Mouse (Mus musculus) intestine, embryonic 15.5 days (tissue): ENCODE measurements around the gene Lmna. TPM values are rescaled to one million over a fixed set of nuclear protein-coding genes. Genes with fewer than 3 reads are reported as not detected.

ENCODE experiments used
- ATAC-seq: fragments of 200-750 bp; cut with Nextera tagmentation; 2 replicates; pipeline ENCODE4 v1.8.0; 2017; ENCODE audit warnings: moderate TSS enrichment, moderate library complexity
- H3K27ac ChIP-seq: fragments of 300-500 bp; sonication (generic); 2 replicates; pipeline ENCODE4 v1.5.1; 2015; ENCODE audit warnings: mild to moderate bottlenecking, inconsistent platforms
- H3K27me3 ChIP-seq: fragments of 300-500 bp; sonication (generic); replicated peaks from 2 replicates; pipeline ENCODE4 v1.6.1; 2015; ENCODE audit warnings: inconsistent platforms
- H3K36me3 ChIP-seq: fragments of 300-500 bp; sonication (generic); 2 replicates; pipeline ENCODE4 v1.6.1; 2015; ENCODE audit warnings: inconsistent platforms
- H3K4me1 ChIP-seq: fragments of 300-500 bp; sonication (generic); replicated peaks from 2 replicates; pipeline ENCODE4 v1.6.1; 2015; ENCODE audit warnings: inconsistent platforms
- H3K4me2 ChIP-seq: fragments of 300-500 bp; sonication (generic); replicated peaks from 2 replicates; pipeline ENCODE4 v1.6.1; 2015; ENCODE audit warnings: mild to moderate bottlenecking, inconsistent platforms
- H3K4me3 ChIP-seq: fragments of 300-500 bp; sonication (generic); replicated peaks from 2 replicates; pipeline ENCODE4 v1.5.1; 2015; ENCODE audit warnings: inconsistent platforms
- H3K9ac ChIP-seq: fragments of 300-500 bp; sonication (generic); 2 replicates; pipeline ENCODE4 v1.6.1; 2015; ENCODE audit warnings: inconsistent platforms
- H3K9me3 ChIP-seq: fragments of 300-500 bp; sonication (generic); 2 replicates; pipeline ENCODE4 v1.6.1; 2016; ENCODE audit warnings: inconsistent platforms
- WGBS: fragments of 180-500 bp; shearing (Covaris S2); methylation state at CpG from one replicate; pipeline ENCODE4 v1.1.7; 2015; 5-methylcytosine and 5-hydroxymethylcytosine counted together
- polyA plus RNA-seq: library from polyadenylated mRNA; unstranded; fragments of >200 nt; fragmentation: Nextera tagmentation; extraction: Ambion mirVana; gene quantifications from 2 replicates; pipeline ENCODE4 v1.2.1, GENCODE M21; 2015

Gene Lmna
- polyA plus RNA-seq, 1 experiment from 2014 or later, result 120 TPM

DNA sequence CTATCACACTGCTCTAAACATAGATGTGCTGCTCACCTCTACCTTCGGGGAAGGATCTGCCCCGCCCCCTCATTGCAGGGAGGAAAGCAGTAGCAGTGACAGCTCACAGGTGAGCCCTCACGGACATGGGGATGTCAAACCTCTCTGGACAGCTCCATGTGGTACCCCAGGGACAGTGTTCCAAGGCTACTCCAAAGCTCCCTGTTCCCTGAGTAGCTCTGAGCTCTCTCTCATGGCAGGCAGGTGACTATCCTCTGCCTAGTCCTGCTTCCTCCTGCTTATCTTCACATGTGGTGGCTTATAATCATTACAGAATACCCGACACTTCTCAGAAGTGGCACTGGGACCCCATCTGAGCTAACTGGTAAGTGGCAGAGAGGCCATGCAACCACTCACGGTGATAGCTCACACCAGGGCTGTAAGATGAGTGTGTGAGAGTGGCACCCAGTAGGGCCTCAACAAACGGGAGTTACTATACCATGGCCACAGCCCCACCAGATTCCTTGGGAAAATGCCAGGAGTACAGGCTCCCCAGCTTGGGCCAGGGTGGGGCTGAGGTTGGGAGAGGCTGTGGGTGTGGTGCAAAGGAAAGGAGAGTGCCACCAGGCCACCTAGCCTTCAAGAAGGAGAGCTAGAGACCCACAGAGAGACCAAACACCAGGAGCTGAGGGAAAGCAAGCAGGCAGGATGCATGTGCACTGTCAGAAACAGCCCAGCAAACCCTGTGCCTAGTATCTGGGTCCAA, 37.1 kb upstream of the Lmna start:
- Histone ChIP-seq H3K9ac (0 out of 2 replicates have a peak overlapping the region, but pooled peaks have one; percentile 13), H3K4me1 (peaks cover 14% of the 10 kb centered on the region; the same call in 1 of the 2 replicates), H3K27me3 (no peaks in the 10 kb centered on the region), H3K9me3 (no peaks in the 10 kb centered on the region), H3K4me2 (peak overlapping the region; percentile 52), H3K27ac (no peak overlapping the region), H3K4me3 (no peak overlapping the region), H3K36me3 (no peaks in the 10 kb centered on the region)
- peak; percentile 26 for ATAC-seq
- 60% methylated on average over 6 of the region's 6 CpGs for WGBS

DNA sequence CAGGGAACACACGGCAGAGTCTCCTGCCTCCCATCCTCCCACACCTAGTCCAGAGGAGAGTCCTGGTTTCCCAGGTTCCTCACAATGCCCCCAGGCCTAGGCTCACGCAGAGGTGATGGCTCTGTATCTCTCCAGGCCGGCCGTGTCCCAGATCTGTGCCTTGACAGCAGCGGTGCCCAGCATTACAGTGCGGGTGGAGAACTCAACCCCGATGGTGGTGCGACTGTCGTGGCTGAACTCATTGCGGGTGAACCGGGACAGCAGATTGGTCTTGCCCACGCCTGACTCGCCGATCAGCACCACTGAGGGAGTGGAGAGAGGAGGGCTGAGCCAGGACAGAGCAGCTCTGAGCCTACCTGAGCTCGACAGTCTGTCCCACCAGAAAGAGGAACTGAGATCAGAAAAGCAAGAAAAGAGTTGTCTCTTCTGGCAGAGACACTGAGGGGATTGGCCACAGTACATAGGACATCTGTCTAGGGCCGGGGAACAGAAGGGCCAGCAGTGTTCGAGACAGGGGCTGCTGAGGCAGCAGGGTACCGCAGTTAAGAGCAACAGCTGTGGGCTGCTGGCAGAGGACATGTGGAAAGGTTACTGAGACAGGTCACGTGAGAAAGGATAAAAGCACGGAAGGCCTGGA, 35.3 kb upstream of the Lmna start:
- Histone ChIP-seq H3K36me3 (no peaks in the 10 kb centered on the region), H3K4me1 (peaks cover 10% of the 10 kb centered on the region; the same call in 1 of the 2 replicates), H3K4me2 (no peak overlapping the region), H3K4me3 (no peak overlapping the region), H3K27me3 (no peaks in the 10 kb centered on the region), H3K27ac (no peak overlapping the region), H3K9me3 (no peaks in the 10 kb centered on the region), H3K9ac (no peak overlapping the region)
- no peak for ATAC-seq
- 66% methylated on average over 20 of the region's 20 CpGs for WGBS

DNA sequence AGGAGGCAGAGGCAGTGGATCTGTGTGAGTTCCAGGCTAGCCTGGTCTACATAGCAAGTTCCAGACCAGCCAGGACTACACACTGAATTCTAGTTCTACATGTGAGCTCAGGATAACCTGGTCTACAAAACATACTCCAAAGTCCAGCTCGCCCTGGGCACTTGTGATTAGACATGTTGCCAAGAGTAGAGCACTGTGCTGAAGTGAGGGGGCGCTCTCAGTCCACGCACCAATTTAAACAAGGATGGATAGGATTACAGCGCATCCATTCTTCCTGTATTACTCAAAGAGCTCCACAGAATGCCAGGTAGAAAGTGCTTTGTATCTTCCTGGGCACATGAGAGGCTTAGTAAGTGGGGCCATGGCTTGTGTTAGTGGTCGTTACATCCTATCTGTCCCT, 34.8 kb upstream of the Lmna start:
- no peak overlapping the region for H3K9ac ChIP-seq
- ATAC-seq, result no peak
- WGBS, result 46% methylated on average over 5 of the region's 5 CpGs

DNA sequence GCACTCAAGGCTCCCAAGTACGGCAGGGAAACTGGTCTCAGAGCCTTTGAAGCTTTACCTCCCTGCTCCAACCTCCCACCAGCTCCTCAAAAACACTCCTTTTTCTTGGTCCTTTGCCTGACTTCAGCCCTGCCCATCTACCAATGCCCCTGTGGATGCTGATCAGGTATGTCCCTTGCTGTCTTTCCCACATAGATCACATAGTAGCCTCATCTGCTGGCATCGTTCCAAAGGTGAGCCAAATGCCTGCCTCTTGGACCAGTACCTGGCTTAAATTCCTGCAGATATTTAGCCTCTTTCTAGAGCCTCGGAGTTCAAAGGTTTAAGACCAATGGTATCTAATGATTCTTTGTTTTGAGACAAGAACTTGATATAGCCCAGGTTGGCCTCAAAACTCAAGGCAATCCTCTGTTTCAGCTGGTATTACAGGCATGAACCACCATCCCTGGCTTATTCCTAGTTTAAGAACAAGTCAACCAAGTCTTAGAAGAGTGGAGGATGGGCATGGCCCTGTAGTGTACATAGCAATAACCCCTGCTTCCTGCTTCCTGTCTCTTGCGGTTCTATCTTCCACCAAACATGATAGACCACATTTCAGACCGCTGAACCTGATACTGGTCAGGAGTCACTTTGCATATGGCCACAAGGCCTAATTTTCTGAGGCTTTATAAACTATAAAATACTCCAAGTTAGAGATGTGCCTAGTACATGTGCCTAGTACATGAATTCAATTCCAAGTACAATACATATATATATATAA, 34.1 kb upstream of the Lmna start:
- Histone ChIP-seq H3K4me3 (no peak overlapping the region), H3K27ac (no peak overlapping the region), H3K36me3 (peaks cover under 1% of the 10 kb centered on the region; the same call in 1 of the 2 replicates), H3K4me2 (no peak overlapping the region), H3K9me3 (no peaks in the 10 kb centered on the region), H3K9ac (no peak overlapping the region), H3K4me1 (peaks cover 13% of the 10 kb centered on the region), H3K27me3 (no peaks in the 10 kb centered on the region)
- no peak for ATAC-seq
- WGBS, result 63% methylated on average over 5 of the region's 5 CpGs

More for the DNA sequence above, 34.8 kb upstream of the Lmna start:
- Histone ChIP-seq H3K36me3 (no peaks in the 10 kb centered on the region), H3K4me1 (peaks cover 10% of the 10 kb centered on the region; the same call in 1 of the 2 replicates), H3K27ac (no peak overlapping the region), H3K4me2 (no peak overlapping the region), H3K4me3 (no peak overlapping the region), H3K9me3 (no peaks in the 10 kb centered on the region), H3K27me3 (no peaks in the 10 kb centered on the region)

DNA sequence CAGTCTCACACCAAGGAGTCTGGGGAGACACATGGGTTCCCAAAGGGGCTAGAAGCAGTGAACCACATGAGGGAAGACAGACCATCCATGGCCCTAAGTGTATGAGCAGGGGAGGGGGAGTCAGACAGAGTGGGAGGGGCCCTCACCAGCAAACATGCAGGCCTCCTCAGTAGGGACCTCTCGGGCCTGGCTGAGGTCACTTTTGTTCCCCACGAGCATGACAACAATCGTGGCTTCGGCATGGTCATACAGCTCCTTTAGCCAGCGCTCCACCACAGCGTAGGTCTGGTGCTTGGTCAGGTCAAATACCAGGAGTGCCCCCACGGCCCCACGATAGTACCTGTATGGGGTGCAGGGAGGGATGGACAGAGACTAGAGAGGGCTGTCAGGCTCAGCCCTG, 33.4 kb upstream of the Lmna start:
- no peak overlapping the region for H3K4me3 ChIP-seq
- H3K27ac ChIP-seq, result no peak overlapping the region
- no peaks in the 10 kb centered on the region for H3K27me3 ChIP-seq
- ATAC-seq, result no peak
- H3K9ac ChIP-seq, result no peak overlapping the region
- 87% methylated on average over 8 of the region's 8 CpGs for WGBS
- no peak overlapping the region for H3K4me2 ChIP-seq
- no peaks in the 10 kb centered on the region for H3K9me3 ChIP-seq
- peaks cover 16% of the 10 kb centered on the region for H3K4me1 ChIP-seq
- peaks cover 7% of the 10 kb centered on the region; the same call in 1 of the 2 replicates for H3K36me3 ChIP-seq

DNA sequence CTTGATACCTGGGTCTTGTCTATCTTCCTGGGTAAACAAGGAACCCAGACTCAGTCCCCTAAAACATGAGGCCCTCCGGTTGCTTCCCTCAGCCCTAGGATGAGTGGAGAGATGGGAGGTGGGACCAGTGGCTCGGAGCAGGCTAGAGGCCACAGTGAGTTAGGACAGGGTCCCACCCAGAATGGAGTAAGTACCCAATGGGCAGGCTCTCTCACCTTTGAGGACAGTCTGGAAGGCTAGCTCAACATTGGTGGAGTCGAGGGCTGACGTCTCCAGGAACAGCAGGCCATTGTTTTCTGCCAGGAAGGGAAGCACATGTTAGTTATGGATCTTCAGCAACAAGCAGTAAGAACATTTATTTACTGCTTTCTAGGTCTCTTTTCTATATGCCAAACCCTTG, 32.7 kb upstream of the Lmna start:
- no peak overlapping the region for H3K4me3 ChIP-seq
- peaks cover 20% of the 10 kb centered on the region for H3K4me1 ChIP-seq
- H3K9ac ChIP-seq, result no peak overlapping the region
- no peak overlapping the region for H3K4me2 ChIP-seq
- no peaks in the 10 kb centered on the region for H3K27me3 ChIP-seq
- ATAC-seq, result no peak
- no peak overlapping the region for H3K27ac ChIP-seq
- peaks cover 9% of the 10 kb centered on the region for H3K36me3 ChIP-seq
- H3K9me3 ChIP-seq, result no peaks in the 10 kb centered on the region
- 58% methylated on average over 4 of the region's 4 CpGs for WGBS

DNA sequence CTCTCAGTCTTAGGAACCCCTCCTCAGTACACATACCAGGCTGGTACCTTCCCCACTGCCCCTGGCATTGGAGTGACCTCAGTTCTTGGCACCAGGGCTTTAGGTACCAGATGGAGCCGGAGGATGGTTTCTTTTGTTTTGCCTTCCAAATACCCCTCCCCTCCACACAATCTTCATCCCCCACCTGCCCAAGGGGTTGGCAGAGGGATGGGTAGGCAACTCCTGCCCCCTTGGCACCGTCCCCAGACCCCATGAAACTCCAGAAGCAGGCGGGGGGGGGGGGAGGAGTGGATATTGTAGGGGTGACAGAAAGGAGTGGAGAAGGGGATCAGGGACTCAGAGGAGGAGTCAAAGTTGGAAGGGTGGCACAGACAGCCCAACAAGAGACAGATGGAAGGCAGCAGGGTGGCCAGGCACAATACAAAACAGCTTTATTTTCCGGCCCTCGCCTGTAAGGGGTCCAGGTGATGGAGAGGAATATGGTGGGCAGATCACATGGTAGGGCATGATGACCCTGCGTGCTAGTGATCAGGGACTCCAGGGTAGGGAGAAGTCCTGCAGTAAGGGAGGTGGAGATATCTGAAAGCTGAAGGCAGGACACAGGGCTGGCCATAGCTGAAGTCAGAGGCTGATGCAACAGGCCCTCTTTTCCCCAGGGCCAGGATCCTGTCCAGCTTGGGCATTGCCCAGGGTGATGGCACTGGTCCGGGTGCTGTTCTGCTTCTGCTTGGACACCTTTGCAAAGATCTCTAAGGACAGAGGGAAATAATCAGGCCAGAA, 32.1 kb upstream of the Lmna start:
- Histone ChIP-seq H3K4me2 (no peak overlapping the region), H3K9me3 (no peaks in the 10 kb centered on the region), H3K27ac (no peak overlapping the region), H3K9ac (no peak overlapping the region), H3K27me3 (no peaks in the 10 kb centered on the region), H3K4me1 (peaks cover 22% of the 10 kb centered on the region), H3K36me3 (peaks cover 14% of the 10 kb centered on the region), H3K4me3 (no peak overlapping the region)
- no peak for ATAC-seq
- 72% methylated on average over 7 of the region's 7 CpGs for WGBS

DNA sequence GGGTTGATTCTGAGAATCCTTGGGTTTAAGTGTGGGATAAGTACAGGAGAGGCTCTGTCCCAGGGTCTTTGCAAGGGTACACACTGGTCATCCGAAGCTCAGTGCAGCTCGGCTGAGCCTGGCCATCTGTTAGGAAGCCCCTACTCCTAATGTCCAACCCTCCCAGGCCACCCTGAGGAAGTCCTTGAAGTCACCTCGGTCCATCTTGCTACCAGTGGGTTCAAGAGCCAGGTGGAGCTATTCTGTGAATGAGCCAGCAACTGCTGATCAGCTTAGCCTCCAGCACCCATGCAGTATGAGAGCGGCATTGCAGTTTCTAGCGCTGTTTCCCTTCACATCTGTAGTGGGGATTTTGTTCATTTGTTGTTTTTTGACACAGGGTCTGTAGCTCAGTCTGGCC, 30.3 kb upstream of the Lmna start:
- Histone ChIP-seq H3K27me3 (no peaks in the 10 kb centered on the region), H3K9ac (no peak overlapping the region), H3K4me2 (no peak overlapping the region), H3K4me3 (no peak overlapping the region), H3K9me3 (no peaks in the 10 kb centered on the region), H3K4me1 (peaks cover 37% of the 10 kb centered on the region), H3K27ac (no peak overlapping the region), H3K36me3 (peaks cover 22% of the 10 kb centered on the region)
- no peak for ATAC-seq
- WGBS, result 68% methylated on average over 5 of the region's 5 CpGs

DNA sequence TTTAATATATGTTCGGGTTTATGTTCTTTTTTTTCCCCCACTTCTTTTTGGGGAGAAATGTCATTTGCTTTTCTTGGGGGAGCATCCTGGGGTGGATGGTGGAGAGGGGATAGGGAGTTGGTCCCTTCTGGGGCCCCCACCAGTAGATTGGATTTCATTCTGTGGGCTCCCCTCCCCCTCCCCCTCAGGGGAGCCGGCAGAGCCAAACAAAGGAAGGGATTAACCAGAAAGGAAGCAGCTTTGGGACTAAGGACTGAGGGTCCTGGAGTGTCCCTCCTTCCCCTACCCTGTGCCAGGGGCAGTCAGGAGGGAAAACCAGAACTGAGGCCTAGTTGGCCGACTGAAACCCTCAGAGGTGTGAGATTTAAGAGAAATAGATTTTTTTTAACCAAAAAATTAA, 29.6 kb upstream of the Lmna start:
- Histone ChIP-seq H3K9me3 (no peaks in the 10 kb centered on the region), H3K4me2 (no peak overlapping the region), H3K4me1 (peaks cover 44% of the 10 kb centered on the region), H3K36me3 (peaks cover 22% of the 10 kb centered on the region), H3K27ac (no peak overlapping the region), H3K9ac (no peak overlapping the region), H3K4me3 (no peak overlapping the region), H3K27me3 (no peaks in the 10 kb centered on the region)
- WGBS, result 35% methylated on average over 3 of the region's 3 CpGs
- no peak for ATAC-seq

DNA sequence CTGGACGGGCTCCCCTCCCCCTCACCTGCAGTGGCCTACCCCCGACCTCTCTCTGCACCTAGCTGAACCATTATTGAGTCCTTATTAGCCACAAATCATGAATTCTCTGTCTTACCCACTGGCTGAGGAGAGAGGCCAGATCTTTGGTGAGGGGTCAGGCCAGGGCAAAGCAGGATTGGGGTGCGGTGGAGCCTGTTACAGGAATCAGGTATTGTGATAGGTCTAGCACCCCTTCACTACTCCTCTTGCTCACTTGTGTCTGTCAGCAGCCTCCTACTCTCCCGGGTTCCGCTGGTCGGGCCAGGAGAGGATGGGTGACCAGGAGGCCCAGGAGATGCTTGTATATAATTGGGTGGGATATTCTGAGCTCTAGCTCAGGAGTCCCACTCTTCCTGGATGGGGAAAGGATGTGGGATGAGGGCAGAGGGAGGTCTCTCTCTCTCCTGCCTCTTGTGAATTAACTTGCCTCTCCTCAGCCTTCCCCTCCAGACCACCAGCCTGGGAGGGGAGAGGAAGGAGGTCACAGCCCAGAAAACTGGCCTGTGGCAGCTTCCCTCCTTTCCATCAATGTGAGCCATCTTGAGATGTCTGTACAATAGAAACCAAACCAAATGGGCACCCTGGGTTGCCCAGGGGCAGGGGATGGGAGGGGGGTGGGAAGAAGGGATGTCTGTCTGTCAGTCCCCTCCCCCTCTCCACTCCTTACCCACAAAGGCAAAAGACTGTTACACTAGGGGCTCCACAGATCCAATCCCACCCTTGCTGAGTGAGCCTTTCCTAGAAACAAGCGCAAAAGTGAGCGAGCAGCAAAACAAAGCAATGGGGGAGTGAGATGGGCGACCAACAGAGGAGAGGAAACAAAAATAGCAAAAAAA, 28.8 kb upstream of the Lmna start:
- Histone ChIP-seq H3K4me1 (peaks cover 52% of the 10 kb centered on the region), H3K4me2 (no peak overlapping the region), H3K4me3 (no peak overlapping the region), H3K9me3 (no peaks in the 10 kb centered on the region), H3K36me3 (peaks cover 22% of the 10 kb centered on the region), H3K27ac (no peak overlapping the region), H3K27me3 (no peaks in the 10 kb centered on the region), H3K9ac (0 out of 2 replicates have a peak overlapping the region, but pooled peaks have one; percentile 0)
- WGBS, result 58% methylated on average over 9 of the region's 9 CpGs
- no peak for ATAC-seq

DNA sequence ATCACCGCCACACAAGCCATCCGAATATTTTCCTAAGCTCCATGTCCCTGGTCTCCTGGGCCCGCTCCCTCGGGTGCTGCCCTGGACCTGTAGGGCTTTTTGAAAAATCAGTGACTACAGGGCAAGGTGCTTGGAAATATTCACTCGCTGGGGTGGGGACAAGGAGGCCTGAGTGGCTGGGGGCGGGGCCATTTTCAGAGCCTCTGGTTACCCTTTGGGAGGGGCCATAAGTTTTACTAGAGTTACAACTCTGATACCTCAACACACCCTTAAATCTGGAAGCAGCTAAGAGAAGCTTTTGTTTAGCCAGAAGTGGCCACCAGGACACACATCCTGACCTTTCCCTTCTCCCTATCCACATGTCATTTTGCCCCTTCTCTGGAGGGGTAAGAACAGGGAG, 27.4 kb upstream of the Lmna start:
- H3K9me3 ChIP-seq, result no peaks in the 10 kb centered on the region
- WGBS, result 69% methylated on average over 6 of the region's 6 CpGs
- peaks cover 55% of the 10 kb centered on the region for H3K4me1 ChIP-seq
- H3K9ac ChIP-seq, result peak overlapping the region; percentile 33; the same call in 1 of the 2 replicates
- H3K36me3 ChIP-seq, result peaks cover 22% of the 10 kb centered on the region
- no peaks in the 10 kb centered on the region for H3K27me3 ChIP-seq
- H3K27ac ChIP-seq, result peak overlapping the region; percentile 64; the same call in 1 of the 2 replicates
- no peak for ATAC-seq
- peak overlapping the region; percentile 82 for H3K4me2 ChIP-seq
- H3K4me3 ChIP-seq, result peak overlapping the region; percentile 56; the same call in 1 of the 2 replicates
